Mouse (Mus musculus): ENCODE measurements at regions not wholly inside any gene's neighbourhood (a gene's known extent, or its start where the extent isn't known, plus 50 kb on each side); places are given as distances from the start of the nearest gene placed in this dataset.

- TF ChIP-seq CTCF (conservative IDR thresholded peaks at IDR 0.05; ENCODE audit: low read length), result no peak
- TF ChIP-seq NANOG (IDR thresholded peaks at IDR 0.05; ENCODE audit: borderline replicate concordance, low read length), result no peak
Measured at GRCm38 (mm10) chr1:193564225-193564624, 194.1 kb upstream of the Camk1g start.

Data from E14TG2a.4 (cell line).